Mouse (Mus musculus) small intestine, adult 2 months (tissue): ENCODE measurements around the gene Acaa1a. TPM values are rescaled to one million over a fixed set of nuclear protein-coding genes. Genes with fewer than 3 reads are reported as not detected.

Source experiments
- H3K27ac ChIP-seq: fragments of 200-500 bp; 2 replicates; pipeline ENCODE4 v1.5.1; 2012; ENCODE audit warnings: low read depth, low read length, control low read depth, inconsistent platforms; ENCODE audit not compliant: insufficient read depth
- H3K27me3 ChIP-seq: fragments of 200-500 bp; 2 replicates; pipeline ENCODE4 v1.6.1; 2012; ENCODE audit warnings: mild to moderate bottlenecking, moderate library complexity, low read length, inconsistent platforms; ENCODE audit not compliant: control insufficient read depth, insufficient read depth
- H3K36me3 ChIP-seq: fragments of 200-500 bp; 2 replicates; pipeline ENCODE4 v1.6.1; 2012; ENCODE audit warnings: mild to moderate bottlenecking, low read length, control low read depth, inconsistent platforms; ENCODE audit not compliant: control insufficient read depth, insufficient read depth
- H3K4me1 ChIP-seq: fragments of 200-500 bp; 2 replicates; pipeline ENCODE4 v1.6.1; 2012; ENCODE audit warnings: low read length, inconsistent platforms, mixed read lengths; ENCODE audit not compliant: control insufficient read depth, insufficient read depth, insufficient read length
- H3K4me3 ChIP-seq: fragments of 200-500 bp; 2 replicates; pipeline ENCODE4 v1.5.1; 2012; ENCODE audit warnings: low read depth, mild to moderate bottlenecking, control low read depth, inconsistent platforms, low read length, moderate library complexity
- CTCF ChIP-seq: fragments of 200-500 bp; IDR thresholded peaks from 2 replicates; pipeline ENCODE4 v1.5.1; 2012; ENCODE audit warnings: low read depth, mild to moderate bottlenecking, control low read depth, inconsistent platforms, low read length, moderate library complexity, mixed read lengths; ENCODE audit not compliant: insufficient replicate concordance, insufficient read length; ENCODE audit errors: extremely low read depth
- POLR2A ChIP-seq: fragments of 200-500 bp; IDR thresholded peaks from 2 replicates; pipeline ENCODE4 v1.6.1; 2012; ENCODE audit warnings: low read depth, mild to moderate bottlenecking, control low read depth, inconsistent platforms, low read length, moderate library complexity
- WGBS: fragments of 180-500 bp; shearing (Covaris S2); methylation state at CpG from one replicate; pipeline ENCODE4 v1.1.7; 2018; 5-methylcytosine and 5-hydroxymethylcytosine counted together
- polyA plus RNA-seq: library from polyadenylated mRNA; depleted of rRNA; stranded (reverse); fragments of >200 nt; gene quantifications from 2 replicates; pipeline ENCODE4 v1.2.3, GENCODE M21; 2012

Acaa1a gene
- polyA plus RNA-seq, 1 experiment = 776 TPM

GRCm38 (mm10) chr9:119338350-119338749, 1.1 kb upstream of the Acaa1a start:
- no peak overlapping the region for H3K4me3 ChIP-seq
- peaks cover 14% of the 10 kb centered on the region for H3K4me1 ChIP-seq
- H3K27ac ChIP-seq = no peak overlapping the region
- no peaks in the 10 kb centered on the region for H3K27me3 ChIP-seq
- 83% methylated on average over 3 of the region's 3 CpGs for whole genome bisulfite sequencing
- peaks cover 24% of the 10 kb centered on the region for H3K36me3 ChIP-seq
- TF ChIP-seq CTCF (no peak), POLR2A (no peak)

GRCm38 (mm10) chr9:119339106-119339505, 370 bp upstream of the Acaa1a start:
- no peak for TF ChIP-seq POLR2A
- no peak for TF ChIP-seq CTCF
- 28% methylated on average over 7 of the region's 7 CpGs for WGBS
- Histone ChIP-seq H3K4me3 (peak overlapping the region; percentile 82), H3K27ac (no peak overlapping the region), H3K27me3 (no peaks in the 10 kb centered on the region), H3K36me3 (peaks cover 31% of the 10 kb centered on the region), H3K4me1 (peaks cover 18% of the 10 kb centered on the region)

GRCm38 (mm10) chr9:119340212-119340580, 720 bp downstream of the Acaa1a start:
- Histone ChIP-seq H3K4me1 (peaks cover 16% of the 10 kb centered on the region), H3K27ac (peak overlapping the region; percentile 95), H3K36me3 (peaks cover 40% of the 10 kb centered on the region), H3K27me3 (no peaks in the 10 kb centered on the region), H3K4me3 (peak overlapping the region; percentile 82)
- 2% methylated on average over 8 of the region's 8 CpGs for WGBS
- TF ChIP-seq POLR2A (no peak), CTCF (no peak)

- H3K27me3 ChIP-seq = no peaks in the 10 kb centered on the region
- H3K4me3 ChIP-seq = peak within 1 kb of the TSS; percentile 82
- peaks cover 16% of the 10 kb centered on the region for H3K4me1 ChIP-seq
- peaks cover 46% of the 10 kb centered on the region for H3K36me3 ChIP-seq
- peak; percentile 80 for TF ChIP-seq POLR2A
- TF ChIP-seq CTCF = no peak
- under 1% methylated on average over 68 of the region's 68 CpGs for WGBS
- peak within 1 kb of the TSS; percentile 95 for H3K27ac ChIP-seq
Observed at GRCm38 (mm10) chr9:119340909-119341816, 1.7 kb downstream of the Acaa1a start, which contains the start of gene Myd88. TSS of gene Myd88 (minus strand) at chr9:119341411.

- 32% methylated on average over 7 of the region's 7 CpGs for WGBS
- Histone ChIP-seq H3K27ac (peak overlapping the region; percentile 95), H3K27me3 (no peaks in the 10 kb centered on the region), H3K36me3 (peaks cover 44% of the 10 kb centered on the region), H3K4me1 (peaks cover 16% of the 10 kb centered on the region), H3K4me3 (peak overlapping the region; percentile 82)
- TF ChIP-seq CTCF = no peak
- no peak; the same call in 1 of the 2 replicates for TF ChIP-seq POLR2A
Observed at GRCm38 (mm10) chr9:119342728-119343127, 3.3 kb downstream of the Acaa1a start.

GRCm38 (mm10) chr9:119346376-119346775, 6.9 kb downstream of the Acaa1a start:
- Histone ChIP-seq H3K27me3 (no peaks in the 10 kb centered on the region), H3K27ac (no peak overlapping the region), H3K4me1 (peaks cover 13% of the 10 kb centered on the region), H3K36me3 (peaks cover 66% of the 10 kb centered on the region), H3K4me3 (no peak overlapping the region)
- TF ChIP-seq POLR2A (no peak), CTCF (no peak)
- 93% methylated on average over 8 of the region's 8 CpGs for WGBS

- WGBS = 71% methylated on average over 3 of the region's 3 CpGs
Observed at GRCm38 (mm10) chr9:119350531-119350930, 11.1 kb downstream of the Acaa1a start.

More at GRCm38 (mm10) chr9:119350531-119350930, 11.1 kb downstream of the Acaa1a start:
- H3K27me3 ChIP-seq = no peaks in the 10 kb centered on the region
- H3K4me1 ChIP-seq = no peaks in the 10 kb centered on the region
- no peak for TF ChIP-seq CTCF
- TF ChIP-seq POLR2A = no peak
- peaks cover 47% of the 10 kb centered on the region for H3K36me3 ChIP-seq
- H3K4me3 ChIP-seq = no peak overlapping the region
- no peak overlapping the region for H3K27ac ChIP-seq
